Mouse (Mus musculus): ENCODE measurements around the gene P2rx5. TPM values are rescaled to one million over a fixed set of nuclear protein-coding genes. Genes with fewer than 3 reads are reported as not detected.
A peak's percentile ranks its signal among the peaks of the same experiment; 100 is the strongest.

Gene P2rx5
- polyA plus RNA-seq, 1 experiment: 1.0 TPM

DNA sequence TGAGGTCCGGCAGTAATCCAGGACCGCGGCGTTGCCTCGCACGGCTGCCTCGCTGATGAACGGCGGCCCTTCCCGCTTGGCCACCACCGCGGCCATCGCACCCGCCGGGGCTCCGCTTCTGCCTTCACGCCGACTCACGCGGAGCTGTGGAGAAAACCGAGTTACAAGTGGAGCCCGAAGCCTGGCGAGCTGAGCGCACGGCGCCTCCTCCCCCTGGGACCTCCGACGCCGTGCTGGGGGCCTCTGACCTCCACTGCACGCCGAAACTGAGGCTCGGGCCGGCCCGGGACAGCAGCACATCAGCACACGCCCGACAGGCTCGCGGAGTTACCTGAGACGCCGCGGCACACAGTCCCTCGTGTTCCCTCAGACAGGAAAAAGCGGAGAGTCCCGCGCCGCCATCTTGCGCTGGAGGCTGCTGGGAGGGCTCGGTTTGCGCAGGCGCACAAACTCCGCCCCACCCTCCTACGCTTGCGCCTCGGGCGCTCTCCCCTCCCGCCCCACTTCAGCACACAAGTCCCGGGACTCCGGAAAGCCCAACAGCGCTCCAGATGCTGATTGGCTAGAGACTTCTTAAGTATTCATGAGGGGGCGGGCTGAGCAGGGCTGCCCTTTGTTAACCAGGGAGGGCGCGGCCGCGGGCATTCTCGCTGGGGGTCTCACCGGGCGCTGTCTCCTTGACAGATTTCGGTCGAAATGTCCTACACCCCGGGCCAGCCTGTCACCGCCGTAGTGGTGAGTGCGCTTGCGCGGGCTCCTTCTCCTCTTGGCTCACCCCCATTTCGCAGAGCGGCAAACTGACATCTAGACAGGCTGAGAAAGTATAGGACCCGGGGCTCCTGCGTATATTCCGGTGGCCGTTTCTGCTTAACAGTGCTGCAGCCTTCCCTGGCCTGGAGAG is 16.6 kb downstream of the P2rx5 start, which contains the start of the genes Emc6 and Tax1bp3:
TSS of gene Emc6 (minus strand) at position 430 of the 901 bp plus-strand sequence.
TSS of gene Tax1bp3 (plus strand) at position 476 of the 901 bp plus-strand sequence.
- peaks cover 41% of the 10 kb centered on the region for H3K36me3 ChIP-seq (ENCODE audit: control insufficient read depth, insufficient read depth)
- H3K27me3 ChIP-seq (ENCODE audit: control insufficient read depth, insufficient read depth, insufficient read length): no peaks in the 10 kb centered on the region
- TF ChIP-seq MAX (IDR thresholded peaks at IDR 0.05): peak; percentile 41
- no peak for TF ChIP-seq USF1 (IDR thresholded peaks at IDR 0.05; ENCODE audit: low read depth)
- TF ChIP-seq CEBPB (IDR thresholded peaks at IDR 0.05; ENCODE audit: low read depth): no peak
- peak within 1 kb of the TSS; percentile 99 for H3K4me3 ChIP-seq (ENCODE audit: insufficient read depth, poor library complexity, severe bottlenecking)
- peaks cover 73% of the 10 kb centered on the region for H3K79me3 ChIP-seq (ENCODE audit: low read depth)
- H3K79me2 ChIP-seq (ENCODE audit: control insufficient read depth, insufficient read depth): peaks cover 92% of the 10 kb centered on the region
- H3ac ChIP-seq (ENCODE audit: control insufficient read depth, insufficient read length, low read depth): peak within 1 kb of the TSS; percentile 100

- Histone ChIP-seq H3K36me3 (ENCODE audit: control insufficient read depth, insufficient read depth) (peaks cover 45% of the 10 kb centered on the region), H3K27me3 (ENCODE audit: control insufficient read depth, insufficient read depth, insufficient read length) (no peaks in the 10 kb centered on the region), H3K79me3 (ENCODE audit: low read depth) (peaks cover 67% of the 10 kb centered on the region), H3K4me3 (ENCODE audit: insufficient read depth, poor library complexity, severe bottlenecking) (peak overlapping the region; percentile 99), H3K79me2 (ENCODE audit: control insufficient read depth, insufficient read depth) (peaks cover 85% of the 10 kb centered on the region), H3ac (ENCODE audit: control insufficient read depth, insufficient read length, low read depth) (peak overlapping the region; percentile 88)
- TF ChIP-seq FOSL1 (IDR thresholded peaks at IDR 0.05; ENCODE audit: insufficient read depth, low read length, poor library complexity, severe bottlenecking) (no peak), MYOG (IDR thresholded peaks at IDR 0.05; ENCODE audit: control insufficient read depth, extremely low read depth, insufficient read length) (no peak)
Observed at GRCm38 (mm10) chr11:73177509-73177875, 17.3 kb downstream of the P2rx5 start.

DNA sequence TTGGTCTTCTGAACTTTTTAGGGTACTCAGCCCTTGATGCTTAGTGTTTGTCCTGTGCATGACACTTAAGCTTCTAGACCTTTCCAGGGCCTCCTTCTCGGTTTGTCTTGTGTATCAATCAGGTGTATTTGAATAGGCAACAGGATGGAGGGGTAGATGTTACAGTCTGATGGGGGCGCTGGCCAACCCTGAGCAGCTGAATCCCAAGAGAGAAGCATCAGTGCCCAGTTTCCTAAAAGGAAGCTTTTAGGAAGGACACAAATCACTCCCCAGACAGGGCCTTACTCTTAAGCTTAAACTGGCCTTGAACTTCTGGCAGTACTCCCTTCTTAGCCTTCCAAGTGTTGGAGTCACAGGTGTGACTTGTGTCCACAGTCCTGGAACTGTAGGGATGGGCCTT is 17.7 kb downstream of the P2rx5 start:
- H3K36me3 ChIP-seq (ENCODE audit: control insufficient read depth, insufficient read depth): peaks cover 45% of the 10 kb centered on the region
- H3K27me3 ChIP-seq (ENCODE audit: control insufficient read depth, insufficient read depth, insufficient read length): no peaks in the 10 kb centered on the region

GRCm38 (mm10) chr11:73185872-73186615 is 25.8 kb downstream of the P2rx5 start:
- TF ChIP-seq CEBPB (IDR thresholded peaks at IDR 0.05; ENCODE audit: low read depth) (no peak), USF1 (IDR thresholded peaks at IDR 0.05; ENCODE audit: low read depth) (no peak), MYOG (IDR thresholded peaks at IDR 0.05; ENCODE audit: control insufficient read depth, extremely low read depth, insufficient read length) (no peak), CTCF (IDR thresholded peaks at IDR 0.05; ENCODE audit: control insufficient read depth, insufficient read depth, insufficient read length) (no peak), MYOD1 (IDR thresholded peaks at IDR 0.05; ENCODE audit: control insufficient read depth, insufficient read length, low read depth) (no peak), FOSL1 (IDR thresholded peaks at IDR 0.05; ENCODE audit: insufficient read depth, low read length, poor library complexity, severe bottlenecking) (no peak), MAX (IDR thresholded peaks at IDR 0.05) (no peak)
- no peak overlapping the region for H3ac ChIP-seq (ENCODE audit: control insufficient read depth, insufficient read length, low read depth)
- H3K27me3 ChIP-seq (ENCODE audit: control insufficient read depth, insufficient read depth, insufficient read length): no peaks in the 10 kb centered on the region
- no peaks in the 10 kb centered on the region for H3K79me3 ChIP-seq (ENCODE audit: low read depth)
- peaks cover 21% of the 10 kb centered on the region for H3K36me3 ChIP-seq (ENCODE audit: control insufficient read depth, insufficient read depth)
- H3K4me3 ChIP-seq (ENCODE audit: insufficient read depth, poor library complexity, severe bottlenecking): no peak overlapping the region
- no peaks in the 10 kb centered on the region for H3K79me2 ChIP-seq (ENCODE audit: control insufficient read depth, insufficient read depth)

More for the DNA sequence above, 17.7 kb downstream of the P2rx5 start:
- Histone ChIP-seq H3K4me3 (ENCODE audit: insufficient read depth, poor library complexity, severe bottlenecking) (peak overlapping the region; percentile 99), H3K79me3 (ENCODE audit: low read depth) (peaks cover 63% of the 10 kb centered on the region), H3K79me2 (ENCODE audit: control insufficient read depth, insufficient read depth) (peaks cover 81% of the 10 kb centered on the region), H3ac (ENCODE audit: control insufficient read depth, insufficient read length, low read depth) (peak overlapping the region; percentile 77)
- no peak for TF ChIP-seq CEBPB (IDR thresholded peaks at IDR 0.05; ENCODE audit: low read depth)
- TF ChIP-seq MAX (IDR thresholded peaks at IDR 0.05): no peak
- no peak for TF ChIP-seq USF1 (IDR thresholded peaks at IDR 0.05; ENCODE audit: low read depth)
- no peak for TF ChIP-seq MYOG (IDR thresholded peaks at IDR 0.05; ENCODE audit: control insufficient read depth, extremely low read depth, insufficient read length)
- no peak for TF ChIP-seq FOSL1 (IDR thresholded peaks at IDR 0.05; ENCODE audit: insufficient read depth, low read length, poor library complexity, severe bottlenecking)
- no peak for TF ChIP-seq MYOD1 (IDR thresholded peaks at IDR 0.05; ENCODE audit: control insufficient read depth, insufficient read length, low read depth)
- no peak for TF ChIP-seq CTCF (IDR thresholded peaks at IDR 0.05; ENCODE audit: control insufficient read depth, insufficient read depth, insufficient read length)

- peaks cover 16% of the 10 kb centered on the region for H3K36me3 ChIP-seq (ENCODE audit: control insufficient read depth, insufficient read depth)
Observed at GRCm38 (mm10) chr11:73187231-73187630, 27.0 kb downstream of the P2rx5 start.

More at GRCm38 (mm10) chr11:73187231-73187630, 27.0 kb downstream of the P2rx5 start:
- no peak overlapping the region for H3K4me3 ChIP-seq (ENCODE audit: insufficient read depth, poor library complexity, severe bottlenecking)
- no peaks in the 10 kb centered on the region for H3K27me3 ChIP-seq (ENCODE audit: control insufficient read depth, insufficient read depth, insufficient read length)
- H3K79me2 ChIP-seq (ENCODE audit: control insufficient read depth, insufficient read depth): no peaks in the 10 kb centered on the region
- H3K79me3 ChIP-seq (ENCODE audit: low read depth): no peaks in the 10 kb centered on the region
- H3ac ChIP-seq (ENCODE audit: control insufficient read depth, insufficient read length, low read depth): no peak overlapping the region
- no peak for TF ChIP-seq CTCF (IDR thresholded peaks at IDR 0.05; ENCODE audit: control insufficient read depth, insufficient read depth, insufficient read length)
- no peak for TF ChIP-seq MAX (IDR thresholded peaks at IDR 0.05)
- TF ChIP-seq CEBPB (IDR thresholded peaks at IDR 0.05; ENCODE audit: low read depth): no peak
- TF ChIP-seq MYOG (IDR thresholded peaks at IDR 0.05; ENCODE audit: control insufficient read depth, extremely low read depth, insufficient read length): no peak
- no peak for TF ChIP-seq MYOD1 (IDR thresholded peaks at IDR 0.05; ENCODE audit: control insufficient read depth, insufficient read length, low read depth)
- TF ChIP-seq USF1 (IDR thresholded peaks at IDR 0.05; ENCODE audit: low read depth): no peak
